In the genomic region with DNA sequence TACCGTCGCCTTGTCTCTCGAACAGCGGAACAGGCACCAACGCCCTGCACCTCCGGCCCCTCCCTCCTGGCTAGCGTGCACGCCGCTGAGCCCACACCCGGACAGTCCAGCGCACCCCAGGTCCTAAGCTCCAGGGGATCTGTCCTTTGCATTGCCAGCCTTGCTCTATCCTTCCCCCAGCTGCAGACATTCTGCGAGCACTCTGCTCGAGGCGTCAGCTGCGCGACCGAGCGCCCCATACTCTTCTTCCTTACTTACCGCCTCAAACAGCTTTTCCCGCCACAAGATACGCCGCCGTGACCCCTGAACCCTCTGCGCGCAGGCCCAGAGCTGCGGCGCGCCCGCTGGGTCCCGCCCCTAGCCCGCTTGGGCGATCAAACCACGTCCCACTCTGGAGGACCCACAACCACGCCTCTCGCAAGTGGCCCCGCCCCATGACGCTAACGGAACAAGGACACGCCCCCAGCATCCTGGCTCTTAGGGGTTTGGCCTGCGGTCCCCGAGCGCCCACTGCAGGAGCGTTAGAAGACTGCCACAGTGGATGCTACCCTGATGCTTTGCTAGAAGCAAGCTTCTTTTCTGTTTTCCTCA, we compare ENCODE assay signal across 8 mouse cellular contexts. TPM values are rescaled to one million over a fixed set of nuclear protein-coding genes. Genes with fewer than 3 reads are reported as not detected.
DNase-seq lines count a peak whose midpoint lies in the region; ATAC-seq lines count a peak whose summit lies in the region.

Gene Pold1, minus strand, starts transcription at position 353 of the 591 bp plus-strand sequence.

- H3K4me2 ChIP-seq in hindbrain, embryonic 16.5 days (ENCODE audit: low read length): peak within 1 kb of the TSS; percentile 97

- WGBS in hindbrain, embryonic 16.5 days: under 1% methylated on average over 43 of the region's 43 CpGs
- WGBS in macrophage (ENCODE audit: missing documents): 0% methylated on average over 40 of the region's 43 CpGs

- peak within 1 kb of the TSS; percentile 24 for H3K27ac ChIP-seq in hindbrain, embryonic 16.5 days (ENCODE audit: low read depth, low read length)
- H3K27ac ChIP-seq in macrophage: peak within 1 kb of the TSS; percentile 56

- peak within 1 kb of the TSS; percentile 62 for H3K9ac ChIP-seq in hindbrain, embryonic 16.5 days (ENCODE audit: low read depth, low read length)

- peaks cover 56% of the 10 kb centered on the region for H3K79me2 ChIP-seq in macrophage (ENCODE audit: inconsistent target)

- peaks cover 16% of the 10 kb centered on the region for H3K4me1 ChIP-seq in hindbrain, embryonic 16.5 days (ENCODE audit: control insufficient read depth, insufficient read depth, low read depth, low read length)

- peak within 1 kb of the TSS; percentile 66 for H3K4me3 ChIP-seq in hindbrain, embryonic 16.5 days (ENCODE audit: low read length)
- peak within 1 kb of the TSS; percentile 71 for H3K4me3 ChIP-seq in macrophage (ENCODE audit: inconsistent target)

- H3K9me3 ChIP-seq in hindbrain, embryonic 16.5 days (ENCODE audit: control insufficient read depth, low read length): no peaks in the 10 kb centered on the region

- ATAC-seq in hindbrain, embryonic 16.5 days: peak; percentile 93

- DNase-seq in WW6 (ENCODE audit: low read depth, low spot score): peak; percentile 99
- peak; percentile 94 to 98 for DNase-seq in cerebellum, postnatal 4 days (ENCODE audit: low spot score in 2 of 2)
- DNase-seq in gastrocnemius, adult 18-20 months (ENCODE audit: low spot score): peak; percentile 100
- DNase-seq in left cerebral cortex, adult 18-20 months (ENCODE audit: low spot score in 2 of 2): peak; percentile 99 to 100
- DNase-seq in right cerebral cortex, adult 18-20 months: peak; percentile 100
- DNase-seq in urinary bladder, postnatal 10 days (ENCODE audit: low spot score): peak; percentile 98

- H3K27me3 ChIP-seq in hindbrain, embryonic 16.5 days (replicated peaks; ENCODE audit: control insufficient read depth, insufficient read depth, low read length): no peaks in the 10 kb centered on the region

- peaks cover 19% of the 10 kb centered on the region for H3K36me3 ChIP-seq in hindbrain, embryonic 16.5 days (ENCODE audit: control insufficient read depth, insufficient read depth, low read length)
- H3K36me3 ChIP-seq in macrophage (ENCODE audit: inconsistent target): peaks cover 22% of the 10 kb centered on the region

RNA-seq across cellular contexts. Expression of gene Pold1, which starts in this region (rescaled TPM):
- 1 to 10 TPM; 4.6 to 4.8 TPM for total RNA-seq in gastrocnemius, adult 18-20 months (2021)
- polyA plus RNA-seq in hindbrain, embryonic 16.5 days (2015; fragmentation: Nextera tagmentation; extraction: Ambion mirVana): 20.5 and 26.3 TPM in 2 replicates
- total RNA-seq in left cerebral cortex, adult 18-20 months (2021): 10 to 100 TPM in 1 of 2 experiments, 1 to 10 TPM in 1; 9.7 to 10.8 TPM
- total RNA-seq in macrophage (2018; cell fraction: chromatin; rRNA removed): 10 to 100 TPM in 21 of 26 experiments, 1 to 10 TPM in 5; 3.7 to 40.1 (median 20.3) TPM
- 10 to 100 TPM in 13 of 26 experiments, 1 to 10 TPM in 13; 6.0 to 14.9 (median 10.0) TPM for total RNA-seq in macrophage (2018; cell fraction: cytosol; rRNA removed)
- total RNA-seq in macrophage (2018; cell fraction: nucleus; rRNA removed): 10 to 100 TPM in 15 of 26 experiments, 1 to 10 TPM in 11; 3.1 to 69.0 (median 11.2) TPM
- 6.9 to 28.1 TPM (median 7.2 TPM) in 3 replicates for polyA plus RNA-seq in macrophage (2018)

Comparison
In these comparisons a context has a peak if more than half of its experiments do, and no peak if none do; other contexts are left out.
1. Peak in every context shown above with its lines: DNase-seq, ATAC-seq, H3K4me3 ChIP-seq and H3K27ac ChIP-seq.